Mouse (Mus musculus): Measurements from ENCODE around the gene Chchd10. TPM values are rescaled to one million over a fixed set of nuclear protein-coding genes. Genes with fewer than 3 reads are reported as not detected.

Chchd10 gene
- polyA plus RNA-seq, 1 experiment from 2014 or later: 6.4 TPM

- H3K4me1 ChIP-seq (ENCODE audit: control insufficient read depth, insufficient read depth, low read length): no peaks in the 10 kb centered on the region
- H3K9me3 ChIP-seq (ENCODE audit: control insufficient read depth, low read length): no peaks in the 10 kb centered on the region
- H3K4me2 ChIP-seq: no peak within 1 kb of the TSS
- DNase-seq (ENCODE audit: low spot score, missing footprints) (peak; percentile 65), ATAC-seq (ENCODE audit: low FRiP score) (no peak)
- H3K36me3 ChIP-seq (ENCODE audit: control insufficient read depth, insufficient read depth, low read length): no peaks in the 10 kb centered on the region
- no peak within 1 kb of the TSS for H3K27ac ChIP-seq (ENCODE audit: low read depth, low read length)
- H3K27me3 ChIP-seq (ENCODE audit: control insufficient read depth, insufficient read depth, low read length): no peaks in the 10 kb centered on the region
- H3K9ac ChIP-seq (ENCODE audit: low read length): no peak within 1 kb of the TSS
- WGBS: 80% methylated on average over 15 of the region's 15 CpGs
- H3K4me3 ChIP-seq (ENCODE audit: low read depth, low read length): no peak within 1 kb of the TSS
Observed at GRCm38 (mm10) chr10:75942736-75943477, 10.0 kb downstream of the Chchd10 start, which contains the start of gene Vpreb3. Gene Vpreb3 (plus strand): TSS chr10:75943057.

- no peaks in the 10 kb centered on the region; the same call in 1 of the 2 replicates for H3K27me3 ChIP-seq (ENCODE audit: control insufficient read depth, insufficient read depth, low read length)
- ATAC-seq (ENCODE audit: low FRiP score): no peak
- no peak overlapping the region for H3K4me2 ChIP-seq
- no peaks in the 10 kb centered on the region for H3K9me3 ChIP-seq (ENCODE audit: control insufficient read depth, low read length)
- H3K9ac ChIP-seq (ENCODE audit: low read length): no peak overlapping the region
- 33% methylated on average over 11 of the region's 11 CpGs for WGBS
- no peaks in the 10 kb centered on the region for H3K36me3 ChIP-seq (ENCODE audit: control insufficient read depth, insufficient read depth, low read length)
- no peak overlapping the region for H3K27ac ChIP-seq (ENCODE audit: low read depth, low read length)
- no peak overlapping the region for H3K4me3 ChIP-seq (ENCODE audit: low read depth, low read length)
- H3K4me1 ChIP-seq (ENCODE audit: control insufficient read depth, insufficient read depth, low read length): no peaks in the 10 kb centered on the region
- DNase-seq (ENCODE audit: low spot score, missing footprints): peak; percentile 82
Observed at GRCm38 (mm10) chr10:75944066-75944772, 11.3 kb downstream of the Chchd10 start.

- no peak overlapping the region for H3K4me2 ChIP-seq
- H3K27me3 ChIP-seq (ENCODE audit: control insufficient read depth, insufficient read depth, low read length): peaks cover 6% of the 10 kb centered on the region; the same call in 1 of the 2 replicates
- no peaks in the 10 kb centered on the region for H3K36me3 ChIP-seq (ENCODE audit: control insufficient read depth, insufficient read depth, low read length)
- ATAC-seq (ENCODE audit: low FRiP score): no peak
- 91% methylated on average over 7 of the region's 7 CpGs for WGBS
- no peak overlapping the region for H3K27ac ChIP-seq (ENCODE audit: low read depth, low read length)
- no peaks in the 10 kb centered on the region for H3K4me1 ChIP-seq (ENCODE audit: control insufficient read depth, insufficient read depth, low read length)
- H3K9me3 ChIP-seq (ENCODE audit: control insufficient read depth, low read length): no peaks in the 10 kb centered on the region
- DNase-seq (ENCODE audit: low spot score, missing footprints): peak; percentile 80
- no peak overlapping the region for H3K4me3 ChIP-seq (ENCODE audit: low read depth, low read length)
- H3K9ac ChIP-seq (ENCODE audit: low read length): no peak overlapping the region
Observed at GRCm38 (mm10) chr10:75945213-75945612, 12.3 kb downstream of the Chchd10 start.

GRCm38 (mm10) chr10:75945896-75946295 lies 13.0 kb downstream of the Chchd10 start:
- Histone ChIP-seq H3K4me1 (ENCODE audit: control insufficient read depth, insufficient read depth, low read length) (peaks cover 3% of the 10 kb centered on the region; the same call in 1 of the 2 replicates), H3K4me3 (ENCODE audit: low read depth, low read length) (no peak overlapping the region), H3K36me3 (ENCODE audit: control insufficient read depth, insufficient read depth, low read length) (no peaks in the 10 kb centered on the region), H3K27me3 (ENCODE audit: control insufficient read depth, insufficient read depth, low read length) (peaks cover 9% of the 10 kb centered on the region; the same call in 1 of the 2 replicates), H3K27ac (ENCODE audit: low read depth, low read length) (no peak overlapping the region), H3K9ac (ENCODE audit: low read length) (no peak overlapping the region), H3K9me3 (ENCODE audit: control insufficient read depth, low read length) (no peaks in the 10 kb centered on the region), H3K4me2 (no peak overlapping the region)
- ATAC-seq (ENCODE audit: low FRiP score) (no peak), DNase-seq (ENCODE audit: low spot score, missing footprints) (no peak)
- WGBS: 82% methylated on average over 7 of the region's 7 CpGs

- 79% methylated on average over 5 of the region's 5 CpGs for WGBS
- Histone ChIP-seq H3K4me3 (ENCODE audit: low read depth, low read length) (no peak overlapping the region), H3K9ac (ENCODE audit: low read length) (no peak overlapping the region), H3K36me3 (ENCODE audit: control insufficient read depth, insufficient read depth, low read length) (no peaks in the 10 kb centered on the region), H3K9me3 (ENCODE audit: control insufficient read depth, low read length) (no peaks in the 10 kb centered on the region), H3K27ac (ENCODE audit: low read depth, low read length) (no peak overlapping the region), H3K27me3 (ENCODE audit: control insufficient read depth, insufficient read depth, low read length) (peaks cover 9% of the 10 kb centered on the region; the same call in 1 of the 2 replicates), H3K4me1 (ENCODE audit: control insufficient read depth, insufficient read depth, low read length) (peaks cover 6% of the 10 kb centered on the region; the same call in 1 of the 2 replicates), H3K4me2 (no peak overlapping the region)
- DNase-seq (ENCODE audit: low spot score, missing footprints): no peak
- ATAC-seq (ENCODE audit: low FRiP score): no peak
Observed at GRCm38 (mm10) chr10:75948079-75948478, 15.1 kb downstream of the Chchd10 start.

- Histone ChIP-seq H3K9me3 (ENCODE audit: control insufficient read depth, low read length) (no peaks in the 10 kb centered on the region), H3K27ac (ENCODE audit: low read depth, low read length) (no peak overlapping the region), H3K4me3 (ENCODE audit: low read depth, low read length) (no peak overlapping the region), H3K36me3 (ENCODE audit: control insufficient read depth, insufficient read depth, low read length) (no peaks in the 10 kb centered on the region), H3K27me3 (ENCODE audit: control insufficient read depth, insufficient read depth, low read length) (peaks cover 9% of the 10 kb centered on the region; the same call in 1 of the 2 replicates), H3K4me1 (ENCODE audit: control insufficient read depth, insufficient read depth, low read length) (peaks cover 6% of the 10 kb centered on the region; the same call in 1 of the 2 replicates), H3K4me2 (no peak overlapping the region), H3K9ac (ENCODE audit: low read length) (no peak overlapping the region)
- DNase-seq (ENCODE audit: low spot score, missing footprints) (peak; percentile 71), ATAC-seq (ENCODE audit: low FRiP score) (no peak)
- 83% methylated on average over 22 of the region's 22 CpGs for WGBS
Observed at GRCm38 (mm10) chr10:75949053-75950045, 16.4 kb downstream of the Chchd10 start.

- H3K9me3 ChIP-seq (ENCODE audit: control insufficient read depth, low read length): no peaks in the 10 kb centered on the region
- peak overlapping the region; percentile 85 for H3K4me2 ChIP-seq
- peaks cover 9% of the 10 kb centered on the region; the same call in 1 of the 2 replicates for H3K27me3 ChIP-seq (ENCODE audit: control insufficient read depth, insufficient read depth, low read length)
- no peak overlapping the region for H3K27ac ChIP-seq (ENCODE audit: low read depth, low read length)
- peak overlapping the region; percentile 69 for H3K9ac ChIP-seq (ENCODE audit: low read length)
- DNase-seq (ENCODE audit: low spot score, missing footprints) (peak; percentile 91), ATAC-seq (ENCODE audit: low FRiP score) (peak; percentile 75)
- peak overlapping the region; percentile 43 for H3K4me3 ChIP-seq (ENCODE audit: low read depth, low read length)
- peaks cover 6% of the 10 kb centered on the region; the same call in 1 of the 2 replicates for H3K4me1 ChIP-seq (ENCODE audit: control insufficient read depth, insufficient read depth, low read length)
- H3K36me3 ChIP-seq (ENCODE audit: control insufficient read depth, insufficient read depth, low read length): no peaks in the 10 kb centered on the region
- 3% methylated on average over 23 of the region's 23 CpGs for WGBS
Observed at GRCm38 (mm10) chr10:75950791-75951210, 17.9 kb downstream of the Chchd10 start.

GRCm38 (mm10) chr10:75951424-75952050 lies 18.6 kb downstream of the Chchd10 start:
- ATAC-seq (ENCODE audit: low FRiP score) (peak; percentile 18; the same call in 1 of the 2 replicates), DNase-seq (ENCODE audit: low spot score, missing footprints) (peak; percentile 95)
- Histone ChIP-seq H3K36me3 (ENCODE audit: control insufficient read depth, insufficient read depth, low read length) (no peaks in the 10 kb centered on the region), H3K4me1 (ENCODE audit: control insufficient read depth, insufficient read depth, low read length) (peaks cover 6% of the 10 kb centered on the region; the same call in 1 of the 2 replicates), H3K9ac (ENCODE audit: low read length) (peak overlapping the region; percentile 69), H3K4me3 (ENCODE audit: low read depth, low read length) (peak overlapping the region; percentile 43), H3K9me3 (ENCODE audit: control insufficient read depth, low read length) (no peaks in the 10 kb centered on the region), H3K4me2 (peak overlapping the region; percentile 85), H3K27me3 (ENCODE audit: control insufficient read depth, insufficient read depth, low read length) (peaks cover 9% of the 10 kb centered on the region; the same call in 1 of the 2 replicates), H3K27ac (ENCODE audit: low read depth, low read length) (no peak overlapping the region)
- WGBS: 6% methylated on average over 13 of the region's 13 CpGs
